Mouse (Mus musculus): ENCODE data around the gene Col26a1.

DNA sequence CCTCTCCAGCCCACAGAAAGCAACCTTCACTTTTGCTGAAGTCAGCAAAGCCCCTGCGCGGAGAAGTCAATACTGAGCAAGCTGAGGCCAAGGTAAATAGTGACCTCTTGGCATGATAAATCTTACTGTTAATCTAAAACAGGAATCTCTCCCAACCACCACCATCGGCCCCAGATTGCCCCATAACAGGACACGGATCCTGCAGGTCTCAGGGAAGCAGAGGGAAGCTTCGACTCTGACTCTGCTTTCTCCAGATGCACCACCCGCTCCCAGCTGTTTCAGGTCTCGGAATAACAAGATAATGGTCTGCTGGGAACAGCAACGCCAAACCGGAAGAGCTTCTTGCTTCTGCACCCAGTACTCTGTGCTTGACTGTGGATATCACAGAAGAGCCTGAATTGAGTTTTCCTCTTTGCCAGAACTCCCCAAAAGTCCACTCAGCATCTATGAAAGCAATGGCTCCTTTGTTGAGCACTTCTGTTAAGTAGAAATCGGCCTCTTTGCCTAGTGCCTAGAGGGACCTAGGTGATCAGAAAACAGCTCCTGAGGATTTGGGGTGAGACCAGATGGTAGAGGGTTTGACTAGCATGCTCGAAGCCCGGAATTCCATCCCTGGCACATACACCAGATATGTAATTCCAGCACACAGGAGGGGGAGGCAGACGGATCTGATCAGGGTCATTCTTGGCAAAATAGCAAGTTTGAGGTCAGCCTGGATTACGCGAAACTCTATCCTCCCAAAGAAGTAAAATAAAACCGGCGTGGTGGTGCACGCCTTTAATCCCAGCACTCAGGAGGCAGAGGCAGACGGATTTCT lies 5.7 kb upstream of the Col26a1 start:
- TF ChIP-seq GATA1 (IDR thresholded peaks at IDR 0.05; ENCODE audit: low read length) (no peak), TAL1 (IDR thresholded peaks at IDR 0.05; ENCODE audit: low read length) (no peak)
